Mouse (Mus musculus): ENCODE results near the gene Bbip1. TPM values are rescaled to one million over a fixed set of nuclear protein-coding genes. Genes with fewer than 3 reads are reported as not detected.

The Bbip1 gene
- polyA plus RNA-seq, 1 experiment from 2014 or later: 69.8 TPM

DNA sequence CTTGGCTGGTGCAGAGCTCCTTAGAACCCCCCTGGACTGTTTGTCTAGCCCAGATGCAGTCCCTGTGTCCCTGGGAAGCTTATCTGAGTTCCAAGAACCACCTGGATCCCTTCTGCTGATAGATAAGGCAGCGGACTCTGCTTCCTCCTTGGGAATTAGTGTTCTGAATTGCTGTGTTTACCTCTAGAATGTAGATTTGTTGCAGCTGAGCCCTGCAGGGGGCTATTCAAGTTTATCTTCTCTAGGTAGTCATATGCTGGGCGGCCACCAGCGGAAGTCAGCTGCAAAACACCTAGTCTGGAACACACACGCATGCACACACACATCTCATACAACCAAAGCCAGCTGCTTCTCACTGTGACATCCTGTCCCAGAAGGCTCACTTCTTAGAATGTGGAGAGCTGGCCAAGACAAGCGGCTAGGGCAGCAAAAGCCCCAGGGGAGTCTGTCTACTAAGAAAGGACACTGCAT is 53.6 kb downstream of the Bbip1 start:
- no peaks in the 10 kb centered on the region for H3K9me3 ChIP-seq (ENCODE audit: low read depth, low read length)
- WGBS: 50% methylated on average over 5 of the region's 5 CpGs
- peak; percentile 42 for DNase-seq
- H3K36me3 ChIP-seq (ENCODE audit: insufficient read depth): no peaks in the 10 kb centered on the region
- no peak overlapping the region for H3K4me2 ChIP-seq
- TF ChIP-seq CTCF (IDR thresholded peaks at IDR 0.05; ENCODE audit: low read depth): no peak
- ATAC-seq (ENCODE audit: insufficient read depth): no peak
- H3K4me3 ChIP-seq (ENCODE audit: low read depth, low read length): no peak overlapping the region
- H3K4me1 ChIP-seq (ENCODE audit: insufficient read depth): peaks cover 27% of the 10 kb centered on the region
- H3K27me3 ChIP-seq (ENCODE audit: insufficient read depth, low read length): no peaks in the 10 kb centered on the region
- no peak overlapping the region for H3K9ac ChIP-seq
- no peak overlapping the region; the same call in 1 of the 2 replicates for H3K27ac ChIP-seq (ENCODE audit: low read depth)

DNA sequence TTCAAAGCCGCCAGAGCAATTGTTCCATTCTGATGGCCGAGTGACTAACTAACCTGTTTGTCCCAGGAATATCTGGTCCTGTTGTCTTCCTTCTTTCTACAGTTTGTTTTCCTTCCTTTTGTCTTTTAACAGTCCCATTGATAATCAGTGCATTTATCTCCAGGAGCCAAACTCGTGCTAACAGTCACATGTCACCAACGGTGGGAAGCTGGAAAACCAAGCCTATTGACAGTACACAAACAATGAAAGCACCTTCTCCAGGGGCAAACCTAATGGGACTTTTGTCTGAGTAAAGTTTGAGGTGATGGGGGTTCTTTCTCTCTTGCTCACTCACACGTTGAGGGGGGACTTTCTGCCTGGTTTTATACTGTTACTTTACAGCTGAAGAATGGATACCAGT is 54.2 kb downstream of the Bbip1 start:
- WGBS: 54% methylated on average over 5 of the region's 5 CpGs
- Histone ChIP-seq H3K4me1 (ENCODE audit: insufficient read depth) (peaks cover 27% of the 10 kb centered on the region), H3K9ac (no peak overlapping the region), H3K27me3 (ENCODE audit: insufficient read depth, low read length) (no peaks in the 10 kb centered on the region), H3K4me2 (no peak overlapping the region), H3K4me3 (ENCODE audit: low read depth, low read length) (no peak overlapping the region), H3K9me3 (ENCODE audit: low read depth, low read length) (no peaks in the 10 kb centered on the region), H3K36me3 (ENCODE audit: insufficient read depth) (no peaks in the 10 kb centered on the region), H3K27ac (ENCODE audit: low read depth) (no peak overlapping the region)
- TF ChIP-seq CTCF (IDR thresholded peaks at IDR 0.05; ENCODE audit: low read depth): no peak
- ATAC-seq (ENCODE audit: insufficient read depth) (no peak), DNase-seq (no peak)

DNA sequence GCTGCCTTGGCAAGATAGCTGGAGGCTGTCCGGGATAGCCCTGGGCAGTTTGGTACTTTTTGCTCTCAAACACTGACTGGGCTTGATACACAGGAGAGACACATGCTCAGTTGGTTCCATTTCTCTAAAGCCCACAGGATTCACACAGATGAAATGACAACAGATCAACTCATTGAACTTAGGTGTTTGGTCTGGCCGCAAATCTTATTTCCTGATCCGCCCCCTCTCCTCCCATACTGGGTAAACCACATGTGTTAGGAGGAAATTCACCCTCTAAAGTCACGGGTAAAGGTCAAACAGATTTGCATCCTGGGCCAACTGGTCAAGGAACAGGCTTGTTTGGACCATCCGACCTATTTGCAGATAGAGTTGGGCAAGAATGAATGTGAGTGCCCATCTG is 54.9 kb downstream of the Bbip1 start:
- peaks cover 27% of the 10 kb centered on the region for H3K4me1 ChIP-seq (ENCODE audit: insufficient read depth)
- ATAC-seq (ENCODE audit: insufficient read depth) (no peak), DNase-seq (no peak)
- 62% methylated on average over 5 of the region's 5 CpGs for WGBS
- no peaks in the 10 kb centered on the region for H3K36me3 ChIP-seq (ENCODE audit: insufficient read depth)
- no peaks in the 10 kb centered on the region for H3K27me3 ChIP-seq (ENCODE audit: insufficient read depth, low read length)
- no peak for TF ChIP-seq CTCF (IDR thresholded peaks at IDR 0.05; ENCODE audit: low read depth)
- no peak overlapping the region for H3K9ac ChIP-seq
- no peaks in the 10 kb centered on the region for H3K9me3 ChIP-seq (ENCODE audit: low read depth, low read length)
- no peak overlapping the region for H3K4me3 ChIP-seq (ENCODE audit: low read depth, low read length)
- no peak overlapping the region for H3K27ac ChIP-seq (ENCODE audit: low read depth)
- H3K4me2 ChIP-seq: no peak overlapping the region

DNA sequence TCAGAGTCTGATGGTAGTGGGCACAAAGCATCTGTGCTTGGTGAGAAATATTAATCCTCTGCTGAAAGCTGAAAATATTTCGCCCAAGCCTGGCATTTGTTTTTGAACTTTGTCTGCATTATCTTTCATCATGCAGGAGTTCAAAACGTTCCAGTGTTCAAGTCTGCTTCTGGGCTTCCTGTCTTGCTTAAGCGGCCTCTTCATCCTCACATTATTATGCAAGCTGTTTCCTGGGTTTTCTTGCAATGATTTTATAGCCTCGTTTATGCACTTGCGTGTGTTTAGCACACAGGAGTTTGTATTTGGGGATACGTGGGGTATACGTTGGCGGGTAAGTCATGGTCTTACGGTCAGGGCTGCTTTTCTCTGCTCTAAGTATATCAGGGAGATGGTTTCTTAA is 56.1 kb downstream of the Bbip1 start:
- Histone ChIP-seq H3K27me3 (ENCODE audit: insufficient read depth, low read length) (no peaks in the 10 kb centered on the region), H3K36me3 (ENCODE audit: insufficient read depth) (no peaks in the 10 kb centered on the region), H3K4me3 (ENCODE audit: low read depth, low read length) (no peak overlapping the region), H3K4me1 (ENCODE audit: insufficient read depth) (peaks cover 22% of the 10 kb centered on the region), H3K27ac (ENCODE audit: low read depth) (no peak overlapping the region), H3K9ac (no peak overlapping the region), H3K9me3 (ENCODE audit: low read depth, low read length) (no peaks in the 10 kb centered on the region), H3K4me2 (no peak overlapping the region)
- ATAC-seq (ENCODE audit: insufficient read depth) (no peak), DNase-seq (no peak)
- 70% methylated on average over 9 of the region's 9 CpGs for WGBS
- no peak for TF ChIP-seq CTCF (IDR thresholded peaks at IDR 0.05; ENCODE audit: low read depth)

DNA sequence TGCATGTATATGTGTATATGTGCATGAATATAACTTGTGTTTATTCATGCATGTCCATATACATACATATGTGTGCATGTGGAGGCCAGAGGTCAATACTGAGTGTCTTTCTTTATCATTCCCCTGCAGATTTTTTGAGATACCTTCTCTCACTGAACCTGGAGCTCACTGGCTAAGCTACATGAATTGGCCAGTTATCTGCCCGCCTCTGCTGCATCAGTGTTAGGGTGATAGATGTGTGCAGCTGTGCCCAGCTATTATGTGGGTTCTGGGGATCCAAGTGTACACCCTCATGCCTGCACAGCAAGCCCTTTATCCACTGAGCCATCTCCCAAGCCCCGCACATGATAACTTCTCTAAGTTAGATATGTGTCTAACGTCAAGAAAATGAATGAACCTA is 56.6 kb downstream of the Bbip1 start:
- H3K27me3 ChIP-seq (ENCODE audit: insufficient read depth, low read length): no peaks in the 10 kb centered on the region
- H3K9me3 ChIP-seq (ENCODE audit: low read depth, low read length): no peaks in the 10 kb centered on the region
- H3K4me3 ChIP-seq (ENCODE audit: low read depth, low read length): no peak overlapping the region
- TF ChIP-seq CTCF (IDR thresholded peaks at IDR 0.05; ENCODE audit: low read depth): no peak
- H3K4me2 ChIP-seq: no peak overlapping the region
- no peak for DNase-seq
- H3K4me1 ChIP-seq (ENCODE audit: insufficient read depth): peaks cover 18% of the 10 kb centered on the region
- H3K27ac ChIP-seq (ENCODE audit: low read depth): no peak overlapping the region
- H3K36me3 ChIP-seq (ENCODE audit: insufficient read depth): no peaks in the 10 kb centered on the region
- ATAC-seq (ENCODE audit: insufficient read depth): no peak
- 81% methylated on average over 3 of the region's 3 CpGs for WGBS
- no peak overlapping the region for H3K9ac ChIP-seq

DNA sequence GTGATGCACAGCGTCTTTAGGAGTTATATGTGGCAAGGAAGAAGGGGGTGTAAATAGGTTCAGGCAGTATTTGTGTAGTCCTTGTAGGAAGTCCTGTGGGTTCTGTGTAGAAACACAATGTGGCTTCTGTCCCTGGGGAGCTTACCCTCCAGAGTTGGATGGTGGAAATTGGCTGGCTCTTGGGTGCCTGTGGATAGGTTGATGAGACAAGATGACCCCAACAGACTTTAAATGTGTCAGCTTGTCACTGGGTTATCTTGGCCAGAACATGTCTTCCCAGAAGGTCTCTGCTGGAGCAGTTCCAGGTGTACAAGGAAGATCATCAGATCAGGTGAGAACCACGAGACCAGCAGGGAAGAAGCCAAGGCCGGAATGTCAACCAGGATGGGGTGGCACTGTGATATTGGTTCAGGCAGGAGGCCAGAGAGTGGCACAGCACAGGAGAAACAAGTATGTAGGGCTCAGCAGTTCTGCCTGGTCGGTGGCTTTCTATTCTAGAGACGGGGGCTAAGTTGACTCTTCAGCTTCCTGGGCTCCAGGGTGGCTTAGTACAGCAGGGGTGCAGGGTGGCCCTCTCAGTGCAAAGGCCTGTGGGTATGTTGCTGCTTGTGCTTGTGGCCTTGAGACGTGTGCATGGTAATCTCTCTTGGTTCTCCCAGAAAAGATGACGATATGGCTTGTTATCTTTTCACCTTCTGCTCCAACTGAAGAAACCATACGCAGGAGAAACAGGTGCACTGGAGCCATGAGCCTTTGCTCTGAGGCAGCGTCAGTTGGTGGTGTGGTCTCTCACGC is 57.7 kb downstream of the Bbip1 start:
- H3K4me3 ChIP-seq (ENCODE audit: low read depth, low read length): no peak overlapping the region
- 86% methylated on average over 10 of the region's 10 CpGs for WGBS

DNA sequence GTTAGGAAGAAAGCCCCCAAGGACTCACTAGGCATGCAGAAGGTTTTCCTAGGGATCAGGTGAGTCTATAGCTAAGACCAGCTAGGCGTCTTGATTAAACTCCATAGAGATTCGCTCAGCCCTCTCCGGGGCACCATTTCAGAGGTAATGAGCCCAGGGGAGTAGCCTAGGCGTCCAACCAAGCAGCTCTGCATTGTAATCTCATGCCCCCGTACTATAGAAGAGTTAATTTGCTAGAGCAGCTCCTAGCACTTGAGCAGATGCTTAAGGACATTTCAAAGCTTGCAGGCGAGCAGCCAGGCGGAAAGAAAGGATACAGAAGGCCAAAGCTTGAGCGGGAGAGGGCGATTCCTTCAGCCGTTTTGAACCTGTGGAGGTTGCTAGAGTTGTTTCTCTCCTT is 59.0 kb downstream of the Bbip1 start:
- Histone ChIP-seq H3K27me3 (ENCODE audit: insufficient read depth, low read length) (no peaks in the 10 kb centered on the region), H3K4me3 (ENCODE audit: low read depth, low read length) (no peak overlapping the region), H3K9me3 (ENCODE audit: low read depth, low read length) (no peaks in the 10 kb centered on the region), H3K27ac (ENCODE audit: low read depth) (no peak overlapping the region), H3K4me2 (no peak overlapping the region), H3K9ac (no peak overlapping the region), H3K36me3 (ENCODE audit: insufficient read depth) (no peaks in the 10 kb centered on the region), H3K4me1 (ENCODE audit: insufficient read depth) (no peaks in the 10 kb centered on the region)
- TF ChIP-seq CTCF (IDR thresholded peaks at IDR 0.05; ENCODE audit: low read depth): no peak
- no peak for DNase-seq
- 70% methylated on average over 10 of the region's 10 CpGs for WGBS
- no peak for ATAC-seq (ENCODE audit: insufficient read depth)

More for the DNA sequence above, 57.7 kb downstream of the Bbip1 start:
- H3K9me3 ChIP-seq (ENCODE audit: low read depth, low read length): no peaks in the 10 kb centered on the region
- ATAC-seq (ENCODE audit: insufficient read depth): no peak
- no peak for DNase-seq
- no peak overlapping the region for H3K4me2 ChIP-seq
- H3K36me3 ChIP-seq (ENCODE audit: insufficient read depth): no peaks in the 10 kb centered on the region
- H3K27ac ChIP-seq (ENCODE audit: low read depth): no peak overlapping the region
- no peak for TF ChIP-seq CTCF (IDR thresholded peaks at IDR 0.05; ENCODE audit: low read depth)
- H3K27me3 ChIP-seq (ENCODE audit: insufficient read depth, low read length): no peaks in the 10 kb centered on the region
- H3K4me1 ChIP-seq (ENCODE audit: insufficient read depth): peaks cover 8% of the 10 kb centered on the region
- no peak overlapping the region for H3K9ac ChIP-seq
